Mouse (Mus musculus) cerebellum, adult 11-12 months (tissue): ENCODE measurements around the gene Cnpy3.
"Not testable (repeated sequence)": the region's sequence is repeated elsewhere in the genome, so short reads cannot be mapped to it uniquely, and the experiment has no call there.

ENCODE experiments used
- DNase-seq: peaks from one replicate; pipeline ENCODE4 v3.0.0; 2022

Cnpy3 gene

DNA sequence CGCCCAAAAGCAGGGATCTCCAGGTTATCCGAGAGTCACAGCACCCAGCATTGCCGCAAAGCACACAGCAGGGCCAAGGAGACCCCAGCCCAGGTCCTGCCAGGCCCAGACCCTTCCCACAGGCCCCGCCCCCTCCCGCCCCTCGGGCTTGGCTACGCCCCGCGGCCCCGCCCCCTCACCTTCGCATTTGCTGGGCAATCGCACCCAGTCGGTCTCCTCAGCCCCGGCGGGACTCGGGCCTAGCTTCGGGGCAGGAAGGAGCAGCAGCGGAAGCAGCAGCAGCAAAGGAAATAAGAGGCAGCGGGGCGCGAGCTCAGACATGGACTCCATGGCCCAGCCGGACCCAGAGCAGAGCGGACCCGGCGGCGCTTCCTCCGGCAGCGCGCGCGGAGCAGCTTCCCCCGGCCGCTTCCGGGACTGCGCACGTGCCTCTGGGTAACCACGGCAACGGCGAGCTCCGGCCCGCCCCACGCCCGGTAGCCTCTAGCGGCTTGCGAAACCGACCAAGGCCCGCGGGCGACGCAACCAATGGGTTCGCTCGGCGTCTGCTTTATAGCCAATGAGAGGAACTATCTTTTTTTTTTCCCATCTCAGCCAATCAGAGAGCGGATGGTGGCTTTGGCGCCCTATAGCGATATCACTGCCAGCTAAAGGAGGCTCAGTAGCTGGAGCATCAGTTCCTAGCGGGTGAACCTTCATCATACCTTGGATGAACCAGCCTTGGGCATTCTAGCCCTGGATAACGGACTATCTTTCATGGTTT is at the start of gene Cnpy3:
Cnpy3 (minus strand) TSS at position 421 of the 763 bp plus-strand sequence.
- DNase-seq = peak; percentile 99

DNA sequence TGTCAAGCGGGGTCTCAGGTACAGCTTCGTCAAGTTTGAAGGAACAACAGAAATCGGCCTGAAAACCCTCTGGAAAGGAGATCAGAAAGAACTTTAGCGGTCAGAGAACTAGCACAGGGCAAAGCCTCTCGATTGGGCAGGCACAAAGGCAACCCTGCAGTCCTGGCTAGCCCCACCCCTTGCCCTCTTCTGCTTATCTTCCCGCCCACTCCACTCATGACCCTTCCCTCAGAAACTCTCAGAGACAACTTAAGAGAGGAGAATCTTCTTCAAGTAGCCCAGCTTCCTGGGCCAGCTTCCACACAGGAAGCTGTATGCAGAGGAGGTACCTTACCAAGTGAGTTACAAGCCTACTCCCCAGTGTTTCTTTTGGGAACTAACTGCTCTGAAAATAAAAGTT is 49.7 kb upstream of the Cnpy3 start:
- no peak for DNase-seq

DNA sequence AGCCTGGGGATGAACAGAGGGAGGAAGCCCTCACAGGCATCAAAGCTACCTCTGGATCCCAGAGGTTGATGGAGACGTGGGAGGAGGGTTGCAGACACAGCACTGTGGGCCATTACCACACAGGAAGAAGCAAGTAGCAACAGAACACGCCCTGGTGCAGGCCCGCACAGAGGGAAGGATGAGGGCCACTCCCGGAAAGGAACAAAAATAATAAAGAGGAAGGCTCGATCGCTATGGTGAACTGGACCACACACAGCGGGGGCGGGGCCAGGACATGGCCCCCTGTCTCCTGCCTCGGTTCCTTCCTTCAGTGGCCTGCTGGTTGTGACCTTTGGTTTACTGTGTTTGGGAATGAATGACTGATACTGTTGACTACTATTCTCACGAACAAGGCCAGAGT is 47.7 kb upstream of the Cnpy3 start:
- no peak for DNase-seq

DNA sequence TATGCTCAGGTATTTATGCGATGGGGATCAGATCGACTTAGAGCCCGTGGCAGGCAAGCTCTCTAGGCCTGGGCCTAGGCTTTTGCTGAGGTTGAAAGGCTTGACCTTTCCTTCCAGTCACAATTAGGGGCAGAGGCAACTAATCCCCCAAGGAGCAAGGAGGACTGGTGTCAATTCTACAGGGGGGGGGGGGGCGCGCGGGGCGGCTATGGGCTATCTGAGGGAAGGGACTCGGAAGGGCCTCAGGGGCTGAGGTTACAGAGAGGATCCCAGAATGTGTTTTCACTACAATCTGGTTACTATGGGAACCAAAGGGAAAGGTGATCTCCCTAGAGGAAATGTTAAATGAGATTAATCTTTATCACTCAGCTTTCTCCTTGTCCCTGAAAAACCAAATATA is 45.4 kb upstream of the Cnpy3 start:
- no peak for DNase-seq

DNA sequence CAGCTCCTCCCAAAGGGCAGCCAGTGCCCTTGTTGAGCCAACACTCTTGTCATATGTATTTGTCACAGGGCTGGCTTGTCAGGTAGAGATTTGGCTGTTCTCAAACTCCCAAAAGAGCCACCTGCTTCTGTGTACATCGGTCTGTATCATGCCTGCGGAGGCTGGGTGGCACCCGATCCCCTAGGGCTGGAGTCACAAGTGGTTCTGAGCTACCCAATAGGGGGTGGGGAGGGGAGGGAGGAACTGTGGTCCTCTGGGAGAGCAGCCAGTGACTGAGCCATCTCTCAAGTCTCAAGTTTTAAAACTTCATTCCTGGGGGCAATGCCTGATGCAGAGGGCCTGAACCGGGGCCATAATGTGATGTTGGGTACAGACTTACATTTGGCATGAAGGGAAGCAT is 44.7 kb upstream of the Cnpy3 start:
- DNase-seq = no peak

DNA sequence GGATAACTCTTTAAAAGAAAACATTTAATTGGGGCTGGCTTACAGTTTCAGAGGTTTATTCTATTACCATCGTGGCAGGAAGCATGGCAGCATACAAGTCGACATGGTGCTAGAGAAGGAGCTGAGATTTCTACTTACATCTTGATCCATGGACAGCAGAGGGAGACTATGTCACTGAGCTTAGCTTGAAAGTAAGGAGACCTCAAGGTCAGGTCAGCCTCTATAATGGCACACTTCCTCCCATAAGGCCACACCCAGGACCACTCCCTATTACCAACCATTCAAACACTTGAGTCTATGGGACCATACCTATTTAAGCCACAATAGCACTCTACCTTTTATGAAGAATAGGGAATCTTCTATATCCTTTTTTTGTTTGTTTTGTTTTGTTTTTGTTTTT is 40.9 kb upstream of the Cnpy3 start:
- DNase-seq = no peak

DNA sequence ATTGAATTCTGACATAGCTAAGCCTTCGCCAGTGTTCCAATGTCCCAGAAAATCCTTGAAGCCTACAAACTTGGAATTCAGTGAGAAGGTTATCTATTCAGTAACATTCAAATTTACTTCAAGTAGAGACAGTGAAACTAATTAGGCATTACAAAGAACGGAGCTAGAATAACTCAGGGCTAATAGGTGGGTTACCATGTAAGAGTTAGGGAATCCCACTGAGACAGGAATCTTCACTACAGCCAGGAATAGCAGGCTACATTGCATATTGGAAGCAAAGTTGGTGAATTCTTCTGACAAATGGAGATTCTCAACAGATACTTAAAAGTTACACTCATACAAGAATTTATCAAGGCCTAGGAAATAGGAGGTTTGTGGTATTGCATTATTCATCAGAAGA is 36.0 kb upstream of the Cnpy3 start:
- not testable (repeated sequence) for DNase-seq

DNA sequence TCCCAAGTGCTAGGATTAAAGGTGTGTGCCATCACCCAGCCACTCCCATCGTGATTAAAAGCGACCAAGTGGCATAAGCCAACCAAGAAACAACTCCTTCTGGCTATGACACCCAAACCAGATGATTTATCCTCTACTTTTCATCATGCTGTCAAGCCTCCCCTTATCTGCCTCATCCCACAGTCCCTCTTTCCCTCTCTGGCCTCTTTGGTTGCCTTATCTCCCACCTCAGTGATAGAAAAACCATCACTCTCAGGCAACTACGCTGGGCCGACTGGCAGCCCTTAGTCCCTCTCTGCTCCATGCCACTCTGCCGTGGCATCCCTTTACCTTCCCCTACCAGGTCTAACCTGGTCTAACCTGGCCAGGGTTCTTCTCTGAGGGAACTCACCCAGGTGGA is 34.9 kb upstream of the Cnpy3 start:
- DNase-seq = no peak

DNA sequence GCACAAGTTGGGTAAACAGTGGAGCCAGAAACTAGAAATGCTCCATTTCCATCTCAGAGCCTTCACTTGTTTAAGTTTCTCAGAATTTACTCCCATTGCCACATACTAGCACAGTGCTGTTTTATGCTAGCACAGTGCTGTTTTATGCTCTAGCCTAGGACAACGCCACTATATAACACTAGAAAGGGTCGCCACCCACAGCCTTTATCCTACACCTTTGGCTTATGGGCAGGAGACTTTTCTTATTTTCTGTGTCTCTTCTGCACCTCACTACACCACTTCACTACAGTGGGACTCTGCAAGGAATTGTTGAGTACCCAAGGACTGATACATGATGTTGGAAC is 31.2 kb upstream of the Cnpy3 start:
- DNase-seq = no peak

DNA sequence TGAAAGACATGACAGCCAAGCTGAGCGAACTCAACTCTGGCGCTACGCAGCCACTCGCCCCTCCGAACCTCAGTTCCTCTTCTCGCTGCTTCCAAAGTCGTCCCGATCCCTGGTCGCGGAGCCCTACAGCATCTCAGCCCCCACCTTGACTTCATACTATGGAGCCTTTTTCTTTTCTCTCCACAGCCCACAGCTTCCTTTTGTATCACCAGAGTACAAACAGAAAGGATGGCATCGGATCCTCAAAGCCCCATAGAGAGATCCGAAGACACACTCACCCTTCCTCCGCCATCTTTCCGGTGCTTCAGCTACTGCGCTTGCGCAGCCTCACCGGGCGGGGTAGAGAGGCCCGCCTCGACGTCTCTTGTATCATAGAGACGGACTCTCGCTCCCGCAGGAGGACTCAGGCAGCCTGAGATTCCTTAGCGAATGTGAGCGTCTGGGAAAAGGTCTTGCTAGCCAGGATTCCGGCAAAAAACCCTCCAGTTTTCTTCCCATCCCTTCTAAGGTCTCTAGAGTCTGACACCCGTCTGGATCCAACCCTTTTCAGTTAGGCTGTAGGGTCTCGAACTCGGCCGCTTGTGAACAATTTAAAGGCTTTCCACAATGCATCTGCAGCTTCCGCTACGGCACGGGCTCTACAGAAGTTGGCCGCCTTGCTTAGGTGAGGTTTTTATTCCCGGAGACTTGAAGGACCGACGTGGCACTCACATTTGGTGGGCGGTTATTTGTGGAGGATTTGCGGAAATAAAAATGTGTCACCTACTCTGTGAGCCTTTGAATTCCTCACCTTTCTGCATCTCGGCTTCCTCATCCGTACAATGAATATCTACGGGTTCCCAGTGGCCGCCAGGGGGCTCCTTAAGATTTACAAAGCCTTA is 30.6 kb upstream of the Cnpy3 start, which contains the start of gene Rpl7l1:
Rpl7l1 (minus strand) TSS at position 332 of the 881 bp plus-strand sequence.
- DNase-seq = peak; percentile 90

DNA sequence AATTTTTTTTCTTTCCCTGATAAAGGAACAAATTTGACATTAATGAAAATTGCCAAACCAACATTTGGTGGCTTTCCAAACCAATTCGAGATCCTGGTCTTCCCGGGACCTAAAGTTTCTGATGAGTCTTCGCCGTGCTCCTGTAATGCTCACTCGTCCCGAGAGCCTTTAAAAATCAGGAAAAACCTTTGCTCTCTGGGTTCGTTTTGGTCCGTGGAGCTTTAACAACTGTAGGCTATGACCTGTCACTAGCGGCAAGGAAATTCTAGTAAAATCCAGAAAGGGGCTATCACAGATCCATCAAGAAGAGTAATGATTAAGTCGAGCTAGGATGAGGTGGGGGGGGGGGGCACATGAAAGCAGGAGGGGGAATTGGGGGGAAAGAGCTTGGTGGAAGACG is 29.9 kb upstream of the Cnpy3 start:
- DNase-seq = no peak

DNA sequence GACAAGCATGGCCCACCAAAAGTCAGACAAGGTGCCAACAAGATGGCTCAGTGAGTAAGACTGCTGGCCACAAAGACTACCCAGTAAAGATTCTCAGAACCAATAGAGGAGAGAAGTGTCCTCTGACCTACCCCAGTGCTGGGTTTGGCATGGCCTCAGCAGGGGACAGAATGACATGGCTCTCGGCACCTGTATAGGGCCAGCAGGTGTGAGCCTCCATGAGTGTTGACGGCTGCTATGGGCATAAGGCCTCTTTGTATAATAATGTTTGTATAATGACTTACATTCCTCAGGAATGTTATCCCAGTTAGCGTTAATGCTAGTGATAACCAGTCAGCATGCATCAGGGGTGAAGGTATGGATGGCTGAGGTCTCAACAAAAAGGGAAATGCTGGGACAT is 24.1 kb upstream of the Cnpy3 start:
- no peak for DNase-seq

DNA sequence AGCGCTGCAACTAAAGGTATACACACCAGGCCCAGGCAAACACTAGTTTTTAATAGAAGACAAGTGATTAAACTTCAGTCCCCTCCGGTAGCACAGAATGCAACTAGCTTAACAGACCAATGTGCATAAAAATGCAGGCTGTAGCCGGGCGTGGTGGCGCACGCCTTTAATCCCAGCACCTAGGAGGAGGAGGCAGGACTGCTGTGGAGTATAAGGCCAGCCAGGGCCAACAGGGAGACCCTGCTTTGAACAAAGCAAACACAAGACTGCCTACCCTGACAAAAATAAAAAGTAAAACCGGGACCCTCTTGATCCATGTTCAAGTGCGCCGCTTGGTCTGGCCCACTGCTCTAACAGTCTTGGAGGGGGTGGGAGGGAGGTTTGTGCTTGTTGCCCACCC is 23.1 kb upstream of the Cnpy3 start:
- no peak for DNase-seq

DNA sequence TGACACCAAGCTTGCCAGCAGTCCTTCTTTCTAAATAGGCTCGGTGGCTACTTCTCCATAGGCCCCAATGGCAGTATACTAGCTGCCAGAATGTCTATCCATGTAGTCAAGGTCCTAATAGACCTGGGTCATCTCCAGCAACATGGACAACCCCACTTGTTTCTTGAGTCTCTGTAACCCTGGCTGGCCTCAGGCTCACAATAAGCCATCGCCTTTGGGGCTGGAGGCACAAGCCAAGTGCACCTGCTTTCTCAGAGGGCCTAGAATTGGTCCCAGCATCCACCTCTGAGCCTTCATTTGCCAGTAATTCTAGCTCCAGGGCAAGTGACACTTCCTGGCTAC is 22.1 kb upstream of the Cnpy3 start:
- no peak for DNase-seq

DNA sequence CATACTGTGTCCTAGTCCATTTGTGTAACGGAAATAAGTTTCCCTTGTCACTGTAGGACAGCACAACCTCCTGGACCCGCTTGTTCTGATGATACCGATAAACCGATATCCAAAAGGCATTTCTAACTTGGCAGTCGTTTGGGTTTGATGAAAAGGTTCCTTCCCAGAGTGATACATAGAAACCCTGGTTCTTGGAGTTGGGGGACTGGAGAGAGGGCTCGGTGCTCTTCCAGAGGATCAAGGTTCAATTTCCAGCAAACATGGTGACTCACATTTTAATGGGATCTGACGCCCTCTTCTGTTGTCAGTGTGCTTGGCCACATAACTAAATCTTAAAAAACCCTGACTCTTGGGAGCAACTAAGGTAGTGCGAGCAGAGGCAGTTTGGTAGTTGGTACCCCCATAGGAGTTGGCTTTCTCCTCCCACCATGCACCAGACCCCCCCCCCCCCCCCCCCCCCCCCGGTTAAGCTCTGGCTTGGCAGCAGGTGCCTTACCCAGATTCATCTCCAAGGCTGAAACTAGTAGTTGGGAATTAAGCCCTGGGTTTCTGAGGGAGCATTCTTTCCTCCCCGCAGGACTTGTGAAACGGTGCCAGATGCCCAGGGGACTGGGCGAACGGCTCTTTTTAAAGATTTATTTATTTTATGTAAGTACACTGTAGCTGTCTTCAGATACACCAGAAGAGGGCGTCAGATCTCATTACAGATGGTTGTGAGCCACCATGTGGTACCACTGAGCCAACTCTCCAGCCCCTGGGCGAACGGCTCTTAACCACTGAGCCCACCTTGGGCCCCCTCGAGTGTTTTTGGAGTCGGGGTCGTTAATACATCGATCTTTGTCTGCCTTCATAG is 21.5 kb upstream of the Cnpy3 start:
- DNase-seq = no peak

DNA sequence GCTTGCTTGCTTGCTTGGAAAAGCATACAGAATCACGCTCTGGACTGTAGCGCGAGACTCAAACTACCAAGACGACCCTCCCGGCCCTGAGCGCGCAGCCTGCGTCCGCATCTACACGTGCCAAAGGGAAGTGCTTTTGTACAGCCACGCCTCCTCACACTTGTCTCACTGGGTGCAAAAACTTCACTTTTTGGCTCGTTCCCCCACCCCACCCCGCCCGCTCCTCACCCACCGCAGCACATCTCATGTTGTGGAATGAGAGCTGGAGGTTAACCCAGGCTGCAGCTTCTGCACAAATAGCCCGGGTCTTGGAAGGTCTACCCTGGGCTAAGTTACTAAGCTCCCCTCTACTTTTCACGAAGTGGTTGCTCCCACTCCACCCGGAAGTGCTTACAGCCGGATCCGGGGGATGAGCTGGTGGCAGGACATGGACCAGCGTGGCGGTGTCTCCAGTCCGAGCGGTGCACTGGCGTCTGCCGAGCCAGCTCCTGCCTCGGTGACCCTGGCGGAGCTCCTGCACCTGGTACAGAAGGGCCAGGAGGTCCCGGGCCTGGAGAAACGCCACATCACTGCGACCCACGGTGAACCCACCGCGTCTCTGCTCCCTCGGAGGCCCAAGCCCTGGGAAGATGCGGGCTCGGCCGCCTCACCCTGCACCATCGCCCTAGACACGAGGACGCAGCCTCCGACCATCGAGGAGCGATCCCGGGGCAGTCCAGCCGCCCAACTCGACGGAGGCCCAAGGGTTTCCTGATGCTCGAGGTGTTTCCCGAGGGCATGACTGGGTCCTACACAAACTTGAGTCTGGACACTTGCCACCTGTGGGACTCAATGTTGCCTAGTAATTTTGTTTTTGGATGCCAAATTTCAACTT is 20.6 kb upstream of the Cnpy3 start, which contains the start of gene 2310039H08Rik:
2310039H08Rik (plus strand) TSS at position 232 of the 874 bp plus-strand sequence.
- peak; percentile 83 for DNase-seq

DNA sequence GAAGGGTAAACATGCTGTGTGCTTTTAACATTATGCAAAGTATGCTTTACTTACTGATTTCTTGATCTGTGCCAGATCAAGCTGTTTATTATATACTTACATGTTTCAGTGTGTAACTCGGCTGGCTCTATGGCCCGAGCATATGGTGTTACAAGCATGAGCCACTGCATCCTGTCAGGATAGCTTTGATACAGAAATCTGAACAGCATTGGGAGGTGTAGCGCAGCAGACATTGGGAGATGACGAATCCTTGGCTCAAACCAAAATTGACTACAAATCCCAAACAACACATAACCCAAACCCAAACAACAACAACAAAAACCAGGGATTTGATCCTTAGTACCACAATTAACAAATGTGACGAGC is 20.0 kb upstream of the Cnpy3 start:
- no peak for DNase-seq

DNA sequence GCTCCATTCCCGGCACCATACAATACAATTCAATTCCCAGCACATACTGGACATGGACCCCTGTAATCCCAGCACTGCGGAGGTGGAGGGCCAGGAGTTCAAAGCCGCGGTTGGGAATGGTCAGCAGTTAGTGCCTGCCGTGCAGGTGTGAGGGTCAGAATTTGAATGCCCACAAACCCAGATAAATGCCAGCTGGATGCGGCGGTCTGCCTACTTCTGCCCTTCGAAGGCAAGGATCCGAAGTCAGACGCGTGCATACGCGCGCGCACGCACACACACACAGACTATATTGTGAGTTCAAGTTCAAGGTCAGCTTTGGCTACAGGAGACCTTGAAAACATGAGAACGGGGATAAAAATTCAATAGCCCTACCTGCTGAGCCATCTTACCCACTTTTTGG is 19.6 kb upstream of the Cnpy3 start:
- DNase-seq = no peak

DNA sequence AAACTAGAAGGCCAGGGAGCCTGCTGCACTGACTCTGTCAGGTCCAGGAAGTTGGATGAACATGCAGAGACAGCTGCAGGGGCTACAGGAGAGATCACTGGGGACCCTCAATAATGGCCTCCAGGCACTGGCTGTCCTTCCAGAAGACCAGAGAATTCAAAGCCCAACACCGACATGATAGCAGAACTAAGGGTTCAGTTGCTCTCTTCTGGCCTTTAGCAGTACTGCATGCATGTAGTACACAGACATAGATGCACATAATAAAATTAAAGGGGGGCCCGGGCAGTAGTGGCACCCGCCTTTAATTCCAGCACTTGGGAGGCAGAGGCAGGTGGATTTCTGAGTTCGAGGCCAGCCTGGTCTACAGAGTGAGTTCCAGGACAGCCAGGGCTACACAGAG is 19.0 kb upstream of the Cnpy3 start:
- no peak for DNase-seq

DNA sequence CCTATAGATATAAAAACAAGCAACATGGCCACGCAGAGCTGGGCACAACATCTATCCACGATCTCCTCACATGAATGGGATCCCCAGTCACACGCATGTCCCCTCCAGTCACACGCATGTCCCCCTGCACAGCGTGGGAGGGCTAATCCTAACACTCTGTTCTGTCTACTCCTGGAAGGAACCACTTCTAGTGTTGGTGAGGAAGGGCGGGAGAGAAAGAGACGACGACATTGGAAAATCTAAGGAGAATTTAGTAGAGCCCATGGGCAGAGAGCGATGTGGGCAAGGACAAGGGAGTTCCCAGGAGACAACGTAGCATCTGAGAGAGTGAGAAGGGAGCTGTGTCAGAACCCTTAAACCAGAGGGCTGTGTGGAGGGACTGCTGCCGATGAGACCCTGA is 18.5 kb upstream of the Cnpy3 start:
- DNase-seq = no peak

DNA sequence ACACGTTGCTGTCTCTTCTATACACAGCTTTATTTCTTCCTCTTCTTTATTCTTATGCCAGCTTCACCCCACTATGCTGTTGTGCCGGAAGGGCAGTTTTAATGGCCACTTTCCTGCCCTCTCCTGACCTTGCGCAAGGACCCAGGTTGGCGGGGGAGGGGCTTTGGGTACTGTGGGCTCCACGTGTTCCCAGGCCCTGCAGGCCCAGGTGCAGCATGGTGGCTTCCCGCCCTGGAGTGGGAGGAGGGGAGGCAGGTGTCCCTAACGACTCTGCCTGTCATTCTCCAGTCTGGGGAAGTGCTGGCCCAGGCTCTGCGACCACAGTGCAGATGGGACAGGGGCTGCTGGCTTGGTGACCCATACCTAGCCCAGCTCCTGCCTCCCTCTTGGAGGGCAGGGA is 15.9 kb upstream of the Cnpy3 start:
- DNase-seq = no peak

DNA sequence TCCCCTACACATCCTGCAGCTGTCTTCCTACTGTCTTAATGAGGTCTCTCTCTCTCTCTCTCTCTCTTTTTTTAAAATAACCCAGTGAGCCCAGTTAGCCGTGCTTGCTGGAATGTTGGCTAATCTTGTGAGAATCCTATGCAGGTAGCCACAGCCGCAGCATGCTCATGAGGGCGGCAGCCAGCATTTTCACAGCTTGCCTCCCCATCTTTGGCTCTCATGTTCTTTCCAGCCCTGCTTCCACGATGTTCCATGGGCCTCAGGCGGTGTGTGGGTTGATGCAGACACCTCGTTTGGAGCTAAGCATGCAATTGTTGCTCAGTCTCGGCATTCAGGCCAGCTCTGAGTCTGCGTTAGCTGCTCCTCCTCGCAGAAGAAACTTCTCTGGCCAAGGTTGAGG is 12.9 kb upstream of the Cnpy3 start:
- DNase-seq = not testable (repeated sequence)
